Mouse (Mus musculus): Measurements from ENCODE around the gene D030056L22Rik. TPM values are rescaled to one million over a fixed set of nuclear protein-coding genes. Genes with fewer than 3 reads are reported as not detected.

D030056L22Rik gene
- 1 to 10 TPM; 7.8 to 9.8 TPM for total RNA-seq (2023)

GRCm38 (mm10) chr19:18712866-18713300 is at the start of gene D030056L22Rik:
TSS of gene D030056L22Rik (plus strand) at chr19:18713193.

GRCm38 (mm10) chr19:18670608-18671007 is 42.4 kb upstream of the D030056L22Rik start, which contains the start of gene Carnmt1:
TSS of gene Carnmt1 (plus strand) at chr19:18670764.

GRCm38 (mm10) chr19:18749598-18750339 is 36.8 kb downstream of the D030056L22Rik start, which contains the start of gene Trpm6:
TSS of gene Trpm6 (plus strand) at chr19:18749983.

Other genes with a start within 250 kb of the D030056L22Rik start
- gene Ostf1, start 81.4 kb upstream of the D030056L22Rik start, total RNA-seq (2023): 100 to 1,000 TPM; 355 to 372 TPM
- 10 to 100 TPM in 1 of 2 experiments, 1 to 10 TPM in 1; 9.1 to 10.9 TPM for gene Nmrk1, start 81.2 kb upstream of the D030056L22Rik start, total RNA-seq (2023)
- 1 to 10 TPM; 7.1 TPM for gene Carnmt1, start 42.4 kb upstream of the D030056L22Rik start, total RNA-seq (2023)
- gene Trpm6, start 36.8 kb downstream of the D030056L22Rik start, total RNA-seq (2023): not detected

Data from neutrophil, adult 83 days (primary cell).